Mouse (Mus musculus) monocyte, adult 5-6 weeks (primary cell): ENCODE data around the gene Fyco1. TPM values are rescaled to one million over a fixed set of nuclear protein-coding genes. Genes with fewer than 3 reads are reported as not detected.

Experiments used
- ATAC-seq: fragments of 153-309, 156-312 bp; replicated peaks from 2 replicates; pipeline ENCODE4 v1.8.0; 2017; ENCODE audit warnings: mild to moderate bottlenecking; ENCODE audit not compliant: low TSS enrichment, insufficient number of reproducible peaks, severe bottlenecking, poor library complexity, low FRiP score
- total RNA-seq: library from RNA; stranded (forward); fragments of 200-1000, 200-491, 200-594 nt; gene quantifications from 3 replicates; pipeline ENCODE4 v1.2.3, GENCODE M21; 2017

Gene Fyco1
- total RNA-seq = 23.8 to 40.6 TPM (median 30.4 TPM) in 3 replicates

DNA sequence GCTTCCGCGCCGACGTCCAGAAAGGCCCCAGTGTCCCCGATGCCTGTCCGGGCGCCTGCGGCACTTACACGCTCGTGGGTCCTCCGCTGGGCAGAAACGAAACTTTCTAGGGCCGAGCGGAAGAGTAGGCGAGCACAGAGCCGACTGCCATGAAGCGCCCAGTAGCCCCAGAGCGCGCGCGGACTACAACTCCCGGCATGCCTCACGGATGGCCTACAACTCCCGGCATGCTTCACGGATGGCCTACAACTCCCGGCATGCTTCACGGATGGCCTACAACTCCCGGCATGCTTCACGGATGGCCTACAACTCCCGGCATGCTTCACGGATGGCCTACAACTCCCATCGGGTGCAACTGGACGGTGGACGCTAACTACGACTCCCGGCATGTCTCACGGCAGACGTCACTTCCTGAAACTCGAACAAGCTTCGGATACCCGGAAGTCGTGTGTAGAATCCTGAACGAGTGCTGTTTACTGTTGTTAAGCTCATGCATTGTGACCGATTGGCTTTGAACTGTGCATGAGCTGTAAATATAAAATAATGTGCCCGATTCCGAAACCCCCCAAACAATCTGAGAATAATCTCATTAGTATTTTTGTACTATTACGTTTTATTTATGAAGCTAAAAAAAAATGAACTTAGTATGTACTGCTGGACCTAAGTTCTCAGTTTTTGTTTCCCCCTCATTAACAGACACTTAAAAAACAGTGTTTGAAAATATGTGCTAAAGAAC lies at the start of gene Fyco1:
Gene Fyco1, minus strand, starts transcription at position 187 of the 736 bp plus-strand sequence.
- peak; percentile 94 for ATAC-seq

DNA sequence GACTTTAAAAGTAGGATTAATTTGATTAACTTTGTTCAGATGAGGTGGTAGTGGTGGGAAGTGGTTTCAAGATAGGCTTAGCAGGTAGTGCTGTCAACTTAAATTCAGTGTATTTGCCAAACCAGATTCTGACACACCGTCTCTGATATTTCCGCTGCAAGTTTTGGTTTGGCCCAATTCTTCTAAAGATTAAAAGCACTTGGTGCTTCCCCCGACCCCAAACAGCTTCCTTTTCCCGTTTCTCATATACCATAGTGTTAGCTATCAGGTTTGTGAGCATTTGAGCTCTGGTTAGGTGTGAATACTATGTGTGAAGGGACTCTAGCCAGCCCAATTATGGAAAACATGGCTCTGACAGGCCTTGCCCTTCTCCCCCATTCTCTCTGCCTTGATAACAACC lies 20.4 kb upstream of the Fyco1 start:
- ATAC-seq = no peak

DNA sequence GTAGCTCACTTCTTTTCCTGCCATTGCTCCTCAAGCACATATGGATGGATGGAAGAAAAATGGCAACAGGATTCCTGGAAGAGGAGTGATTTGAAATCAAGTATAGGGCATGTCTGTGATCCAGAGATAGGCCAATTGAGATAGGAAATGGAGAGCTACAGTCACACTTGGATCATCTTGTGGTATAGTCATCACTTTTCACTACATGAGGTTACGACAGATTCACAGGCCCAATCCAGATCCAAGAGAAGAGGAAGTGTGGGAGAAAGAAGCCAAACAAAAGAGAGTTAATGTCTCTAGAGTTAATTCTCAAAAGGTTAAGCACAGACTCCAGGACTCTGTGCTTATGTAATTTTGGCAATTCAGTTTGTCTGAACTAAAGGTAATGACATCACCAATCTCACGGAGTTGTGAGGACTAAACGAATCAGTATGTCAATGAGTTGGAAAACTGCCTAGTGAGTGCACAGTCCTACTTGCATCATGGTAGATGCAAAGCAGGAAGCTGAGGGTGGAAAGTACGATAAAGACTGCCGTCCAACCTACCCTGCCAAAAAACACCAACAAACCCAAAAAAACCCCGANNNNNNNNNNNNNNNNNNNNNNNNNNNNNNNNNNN lies 17.6 kb upstream of the Fyco1 start:
- ATAC-seq = peak; percentile 89

DNA sequence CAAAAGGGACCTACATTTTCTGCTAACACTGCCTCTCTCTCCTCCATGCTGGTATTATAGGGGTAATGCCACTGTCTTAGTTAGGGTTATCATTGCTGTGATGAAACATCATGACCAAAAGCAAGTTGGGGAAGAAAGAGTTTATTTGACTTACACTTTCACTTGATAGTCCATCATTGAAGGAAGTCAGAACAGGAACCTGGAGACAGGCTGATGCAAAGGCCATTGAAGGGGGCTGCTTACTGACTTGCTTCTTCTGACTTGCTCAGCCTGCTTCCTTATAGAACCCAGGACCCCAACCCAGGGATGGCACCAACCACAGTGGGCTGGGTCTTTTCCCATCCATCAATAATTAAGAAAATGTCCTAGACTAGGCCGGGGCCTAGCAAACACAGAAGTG lies 11.9 kb upstream of the Fyco1 start:
- ATAC-seq = peak; percentile 73; the same call in 1 of the 2 replicates

DNA sequence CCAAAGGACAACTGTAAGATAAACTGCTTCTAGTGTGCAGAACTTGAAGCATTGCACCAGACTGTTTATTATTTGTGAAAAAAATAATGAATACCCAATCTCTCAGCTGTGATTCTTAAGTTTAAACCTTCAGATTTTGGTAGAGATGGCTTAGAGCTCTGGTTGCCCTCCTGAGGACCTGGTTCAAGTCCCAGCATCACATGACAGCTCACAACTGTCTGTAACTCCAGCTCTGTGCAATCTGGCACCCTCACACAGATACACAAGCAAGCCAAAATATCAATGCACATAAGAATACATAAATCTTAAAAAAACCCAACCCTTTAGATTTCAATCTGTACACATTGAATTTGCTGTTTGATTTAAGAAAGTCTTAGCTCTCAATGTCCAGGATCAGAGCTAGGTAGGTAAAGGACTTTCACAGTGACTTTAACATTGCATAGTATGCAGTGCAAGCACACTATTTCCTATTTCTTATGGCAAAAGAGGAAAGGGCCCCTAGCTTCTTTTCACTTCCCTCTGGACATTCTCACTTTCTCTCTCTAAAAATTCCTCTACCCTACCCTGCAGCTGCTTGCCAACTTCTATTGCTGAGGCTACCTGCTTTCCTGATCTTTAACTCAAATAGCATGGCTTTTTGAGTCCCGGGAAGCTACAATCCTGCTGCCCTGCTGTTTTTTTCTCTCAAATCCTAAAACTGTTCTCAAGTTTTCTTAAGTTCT lies 11.4 kb upstream of the Fyco1 start:
- ATAC-seq = peak; percentile 48; the same call in 1 of the 2 replicates

DNA sequence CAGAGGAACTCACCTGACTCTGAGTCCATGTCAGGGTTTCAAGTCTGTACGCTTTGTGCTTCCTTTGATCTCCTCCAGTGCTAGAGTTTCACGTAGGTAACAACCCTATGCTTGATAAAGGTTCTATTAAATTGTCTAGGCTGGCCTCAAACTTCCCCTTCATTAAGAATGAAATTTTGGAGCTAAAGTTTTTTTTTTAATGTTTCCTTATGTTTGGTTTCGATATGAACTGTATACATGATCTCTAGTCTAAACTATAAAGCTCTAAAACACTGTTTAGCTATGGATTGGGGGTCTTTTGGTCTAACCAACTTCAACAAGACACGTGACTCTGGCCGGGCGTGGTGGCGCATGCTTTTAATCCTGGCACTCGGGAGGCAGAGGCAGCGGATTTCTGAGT lies 10.2 kb upstream of the Fyco1 start, which contains the start of gene Xcr1:
Gene Xcr1, minus strand, starts transcription at position 101 of the 400 bp plus-strand sequence.
- no peak for ATAC-seq

DNA sequence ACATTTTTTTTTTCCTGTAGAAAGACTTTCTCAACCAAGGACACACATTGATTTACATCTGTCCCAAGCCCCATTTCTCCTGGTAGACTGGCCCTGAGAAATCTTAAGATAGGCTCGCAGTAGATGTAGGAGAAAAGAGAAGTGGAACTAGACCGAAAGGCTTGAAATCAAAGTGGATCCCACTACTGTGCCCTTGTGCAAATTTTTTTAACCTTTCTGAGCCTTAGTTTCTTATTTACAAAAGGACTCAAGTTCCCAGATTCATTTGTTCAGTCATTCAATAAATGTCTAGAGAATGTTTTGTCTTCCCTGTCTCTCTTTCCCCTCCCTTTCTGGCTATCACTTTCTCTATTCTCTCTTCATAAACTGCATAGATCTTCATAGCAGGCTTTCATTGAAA lies 5.1 kb upstream of the Fyco1 start:
- no peak for ATAC-seq

DNA sequence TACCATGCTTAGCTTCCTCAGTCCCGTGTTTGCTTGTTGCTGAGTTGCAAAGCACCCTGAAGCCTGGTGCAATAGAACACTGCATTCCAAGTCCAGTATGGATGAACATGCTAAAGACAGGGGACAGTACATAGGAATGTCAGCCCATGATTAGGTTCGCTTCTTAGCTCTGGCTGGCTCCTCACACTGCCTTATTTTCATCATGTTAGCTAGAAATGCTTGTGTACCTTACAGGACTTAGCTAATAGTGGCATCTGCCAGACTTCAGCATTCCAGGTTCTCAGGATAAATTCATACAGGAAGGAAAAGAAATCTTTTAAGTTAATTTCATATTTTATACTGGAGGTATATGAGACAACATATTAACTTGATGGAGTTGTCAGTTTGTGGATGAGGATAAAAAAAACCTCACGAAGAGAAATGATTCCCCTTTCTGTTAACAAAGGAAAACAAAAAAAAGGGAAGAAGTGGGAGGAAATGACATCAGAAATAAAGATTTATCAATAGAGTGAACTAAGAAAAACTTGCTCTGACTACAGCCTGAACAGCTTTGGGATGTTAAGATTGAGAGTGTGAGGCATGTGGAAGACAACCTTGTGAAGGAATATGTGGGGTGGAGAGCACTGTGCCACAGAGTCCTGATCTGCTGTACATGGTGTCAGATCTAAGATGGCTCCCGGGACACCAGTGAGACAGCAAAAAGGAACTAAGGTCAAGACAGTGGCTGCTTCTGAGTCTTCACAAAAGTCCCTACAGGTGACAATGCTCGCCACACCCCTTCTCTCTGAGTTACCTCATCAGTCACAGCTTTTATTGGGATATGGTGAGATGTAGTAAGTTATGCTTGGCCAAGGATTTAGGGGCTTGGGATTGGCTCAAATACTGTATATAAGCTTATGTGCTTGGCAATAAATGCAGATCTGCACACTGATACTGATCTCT lies 1.0 kb upstream of the Fyco1 start:
- ATAC-seq = peak; percentile 29; the same call in 1 of the 2 replicates

DNA sequence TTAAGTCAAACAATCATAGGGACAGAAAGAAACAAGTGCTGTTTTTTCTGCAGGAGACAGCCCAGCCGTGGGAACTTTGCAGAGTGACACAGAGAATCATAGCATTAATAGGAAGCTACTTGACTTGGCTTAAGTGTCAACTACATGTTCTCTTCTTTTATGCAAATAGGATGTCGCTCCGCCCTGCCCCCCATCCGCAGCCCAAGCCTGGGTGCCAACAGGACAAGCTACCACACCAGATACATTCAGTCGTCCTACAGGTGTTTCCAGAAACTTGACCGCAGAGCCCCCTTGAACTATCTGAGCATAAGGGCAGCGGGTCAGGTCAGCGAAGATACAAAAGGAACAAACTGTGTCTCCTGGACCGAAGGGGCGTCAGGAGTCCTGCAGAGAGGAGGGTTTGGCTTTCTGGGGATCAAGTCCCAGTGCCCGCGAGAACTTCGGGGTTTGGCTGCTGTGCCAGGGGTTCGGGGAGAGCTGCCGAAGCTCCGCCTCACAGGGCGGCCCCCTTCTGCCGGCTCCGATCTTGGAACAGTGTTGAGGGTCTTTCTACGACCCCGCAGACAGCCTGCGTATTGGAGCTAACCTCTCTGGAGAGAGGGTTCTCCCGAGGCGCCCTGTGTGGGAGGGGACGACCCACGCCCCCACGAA lies 512 bp downstream of the Fyco1 start:
- peak; percentile 40 for ATAC-seq

DNA sequence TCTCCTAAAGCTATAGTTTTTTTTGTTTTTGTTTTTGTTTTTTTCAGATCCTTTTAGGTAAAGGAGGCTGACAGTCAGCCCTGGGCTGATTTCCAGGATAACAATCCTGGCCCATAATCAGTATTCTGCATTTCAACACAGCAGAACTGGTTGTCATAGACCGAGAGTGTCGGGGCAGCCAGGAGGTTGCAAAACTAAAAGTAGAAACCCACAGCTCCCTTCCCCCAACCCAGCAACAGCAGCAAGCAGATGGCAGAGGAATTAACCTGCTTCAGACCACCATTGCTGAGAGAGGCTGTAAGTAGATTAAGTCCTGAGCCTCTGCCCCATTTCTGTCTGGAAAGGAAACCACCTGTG lies 1.0 kb downstream of the Fyco1 start:
- ATAC-seq = 0 out of 2 replicates have a peak, but pooled peaks have one; percentile 9

DNA sequence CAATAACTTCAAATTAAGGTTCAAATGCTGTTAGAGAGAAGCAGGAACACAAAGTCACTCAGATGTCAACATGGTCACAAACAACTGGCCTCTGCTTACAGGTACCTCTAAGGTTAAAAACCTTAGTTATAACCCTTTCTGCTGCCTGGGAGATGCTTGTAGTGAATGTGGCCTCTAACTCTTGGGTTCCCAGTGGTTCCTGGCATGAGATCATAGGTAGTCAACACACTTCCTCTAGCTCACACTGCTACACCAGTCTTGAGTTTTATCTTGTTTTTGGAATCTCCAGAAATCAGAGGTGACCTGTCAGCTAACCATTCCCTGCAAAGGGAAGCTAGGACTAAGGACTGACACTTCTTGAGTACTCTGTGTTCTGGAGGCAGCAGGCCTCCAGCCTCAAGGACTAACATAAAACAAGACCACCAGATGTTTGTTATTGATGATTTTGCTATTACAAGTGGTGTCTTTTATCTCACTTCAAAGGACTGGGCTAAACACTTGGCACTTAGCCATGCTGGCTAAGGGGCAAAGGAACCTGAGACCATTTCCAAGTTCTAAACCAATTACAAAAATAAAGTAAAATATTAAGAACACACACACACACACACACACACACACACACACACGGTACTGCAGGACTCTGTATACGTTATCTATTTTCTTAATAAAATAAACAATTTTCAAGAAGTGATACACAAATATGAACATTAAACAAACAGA lies 1.6 kb downstream of the Fyco1 start:
- ATAC-seq = no peak

DNA sequence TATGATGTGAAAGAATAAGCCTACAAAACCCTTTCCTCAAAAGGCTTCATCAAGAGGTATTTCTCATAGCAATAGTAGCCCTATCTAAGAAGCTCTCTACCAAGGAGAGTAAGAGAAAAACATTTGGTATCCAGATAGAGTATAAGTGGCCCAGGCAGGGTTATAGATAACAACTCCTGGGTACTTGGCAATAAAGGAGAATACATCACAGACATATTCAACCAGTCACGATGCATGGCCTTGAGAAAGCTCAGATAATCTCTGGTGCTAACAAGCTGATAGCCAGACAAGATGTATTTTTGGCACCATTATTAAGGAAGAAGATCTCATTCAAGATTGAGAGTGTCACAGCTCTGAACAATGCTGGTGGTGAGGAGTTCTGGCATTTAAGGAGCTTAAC lies 5.2 kb downstream of the Fyco1 start:
- no peak for ATAC-seq

DNA sequence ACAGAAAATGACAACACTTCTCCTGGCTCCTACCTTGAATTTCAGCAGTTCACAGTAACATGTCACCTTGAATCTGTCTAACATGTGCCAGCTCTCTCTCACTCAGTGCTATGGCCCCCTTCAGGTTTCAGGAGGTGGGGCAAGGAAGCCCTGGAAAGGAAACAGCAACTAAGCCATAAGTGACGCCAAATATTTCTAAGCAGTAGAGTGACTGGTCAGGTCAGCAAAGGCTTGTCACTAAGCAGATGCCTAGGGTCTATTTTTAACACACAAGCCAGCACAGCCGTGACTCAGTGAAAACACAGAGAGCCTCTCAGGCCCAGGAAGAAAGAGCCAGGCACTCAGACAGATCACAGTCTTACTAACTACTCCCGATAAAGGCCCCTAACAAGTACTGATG lies 6.6 kb downstream of the Fyco1 start:
- 0 out of 2 replicates have a peak, but pooled peaks have one; percentile 10 for ATAC-seq

DNA sequence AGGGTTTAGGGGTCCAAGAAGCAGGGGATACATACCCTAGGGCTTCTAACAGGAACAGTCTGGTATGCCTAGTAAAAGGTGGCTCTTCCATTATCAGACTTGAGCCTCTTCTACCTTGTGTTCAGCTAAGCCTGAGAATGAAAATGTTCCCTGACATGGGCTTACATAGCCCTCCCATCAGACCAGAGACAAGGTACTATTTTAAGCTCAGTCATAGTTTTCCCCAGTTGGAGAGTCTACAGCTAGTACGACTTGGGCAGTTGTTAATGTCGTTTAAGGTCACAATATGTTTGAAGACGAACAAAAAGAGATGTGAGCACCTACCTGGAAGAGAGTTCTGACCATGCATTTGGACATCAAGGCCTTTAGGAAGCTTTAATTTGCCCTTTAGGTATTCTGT lies 7.2 kb downstream of the Fyco1 start:
- no peak for ATAC-seq

DNA sequence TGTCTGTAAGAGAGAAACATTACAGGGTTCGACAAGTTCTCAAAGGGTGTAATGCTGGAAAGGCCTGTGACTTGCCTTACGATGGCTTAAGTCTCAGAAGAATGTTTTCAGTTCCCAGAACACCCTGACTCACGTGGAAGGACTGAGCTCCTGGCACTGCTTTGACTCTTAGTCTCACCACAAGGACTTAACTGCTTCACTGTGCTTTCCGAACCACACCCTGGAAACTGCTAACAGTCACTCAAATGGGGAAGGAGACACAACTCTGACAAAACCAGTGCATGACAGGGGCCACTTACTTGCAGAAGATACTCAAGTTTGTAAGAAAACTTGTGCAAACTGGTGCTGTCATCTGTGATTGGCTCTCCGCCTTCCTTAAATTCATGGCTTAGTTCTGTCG lies 11.5 kb downstream of the Fyco1 start:
- peak; percentile 98 for ATAC-seq

DNA sequence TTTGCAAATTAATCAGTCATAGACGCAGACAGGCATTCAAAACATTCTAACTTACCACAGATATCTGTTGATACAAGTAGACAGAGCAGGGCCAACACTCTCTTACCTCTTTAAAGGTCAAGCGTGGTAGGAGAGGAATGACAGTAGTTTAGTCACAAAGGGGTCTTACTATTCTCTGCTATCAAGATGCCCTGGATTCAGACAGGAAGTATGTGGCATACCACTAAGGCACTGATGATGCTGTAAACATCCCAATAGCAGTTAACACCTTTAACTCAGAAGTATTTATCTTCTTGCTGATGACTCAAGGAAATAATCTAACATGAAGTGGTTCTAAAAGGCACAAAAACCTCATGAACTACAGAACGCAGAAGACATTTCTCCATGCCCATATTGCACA lies 15.8 kb downstream of the Fyco1 start:
- no peak for ATAC-seq

DNA sequence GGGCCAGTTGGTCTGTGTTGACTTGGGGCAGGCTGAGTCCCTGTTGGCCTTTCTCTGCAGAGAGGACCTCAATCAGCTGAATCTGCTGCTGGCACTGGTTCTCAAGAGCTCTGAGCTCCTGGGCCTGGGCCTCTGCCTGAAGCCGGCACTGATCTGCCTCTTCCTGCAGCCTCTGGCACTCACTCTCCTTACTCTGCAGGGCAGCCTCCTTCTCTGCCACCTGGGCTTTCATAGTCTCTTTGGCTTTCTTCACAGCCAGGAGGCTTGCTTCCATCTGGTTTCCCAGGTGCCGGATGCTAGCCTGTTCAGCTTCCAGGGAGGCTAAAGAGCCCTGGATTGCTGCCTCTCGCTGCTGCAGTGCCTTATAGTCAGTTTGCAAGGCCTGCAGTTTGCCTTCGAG lies 22.8 kb downstream of the Fyco1 start:
- ATAC-seq = no peak

DNA sequence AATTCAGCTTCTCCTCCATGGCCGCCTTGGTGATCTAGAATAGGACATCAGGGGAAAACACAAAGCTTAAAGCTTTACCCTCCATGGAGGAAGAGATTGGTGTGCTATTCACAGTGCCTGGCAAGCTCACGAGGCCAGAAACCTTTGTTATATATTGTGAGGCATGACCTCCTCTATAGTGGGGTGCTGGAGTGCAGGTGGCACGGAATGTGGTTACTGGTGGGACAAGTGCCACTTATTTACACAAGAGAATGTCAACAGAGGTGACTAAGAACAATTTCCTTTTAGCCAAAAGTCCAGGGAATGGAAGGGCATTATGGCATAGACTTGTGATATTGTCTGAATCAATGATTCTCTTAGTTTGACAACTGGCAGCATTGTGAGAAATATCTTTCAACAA lies 25.1 kb downstream of the Fyco1 start:
- ATAC-seq = no peak
